Mouse (Mus musculus) liver, embryonic 14.5 days (tissue): ENCODE measurements around the gene Dtx3. TPM values are rescaled to one million over a fixed set of nuclear protein-coding genes. Genes with fewer than 3 reads are reported as not detected.

Experiments used
- ATAC-seq: fragments of 200-750 bp; cut with Nextera tagmentation; 2 replicates; pipeline ENCODE4 v1.8.0; 2017; ENCODE audit warnings: moderate number of reproducible peaks, mild to moderate bottlenecking, moderate library complexity; ENCODE audit not compliant: insufficient read depth
- DNase-seq, 3 experiments: peaks; one replicate each; pipeline ENCODE4 v3.0.0-alpha.2; 2012 to 2013; ENCODE audit warnings: low read depth in 3 of 3, low spot score in 3 of 3
- H3K27ac ChIP-seq: fragments of 300-500 bp; sonication (generic); 2 replicates; pipeline ENCODE4 v1.5.1; 2014; ENCODE audit warnings: moderate library complexity, mild to moderate bottlenecking, control low read depth, inconsistent platforms
- H3K27me3 ChIP-seq: fragments of 300-500 bp; sonication (generic); 2 replicates; pipeline ENCODE4 v1.6.1; 2014; ENCODE audit warnings: mild to moderate bottlenecking, low read length, moderate library complexity; ENCODE audit not compliant: control insufficient read depth, insufficient read depth
- H3K36me3 ChIP-seq: fragments of 300-500 bp; sonication (generic); replicated peaks from 2 replicates; pipeline ENCODE4 v1.6.1; 2014; ENCODE audit warnings: low read depth; ENCODE audit not compliant: control insufficient read depth, insufficient read depth
- H3K4me1 ChIP-seq, 2 experiments: fragments of 200-500 bp in 1 of 2; fragments of 300-500 bp in 1 of 2; sonication (generic) in 1 of 2; replicated peaks; 2 replicates each; pipeline ENCODE4 v1.6.1; 2012 to 2014; ENCODE audit warnings: antibody characterized with exemption in 1 of 2, inconsistent platforms in 1 of 2, low read length in 1 of 2; ENCODE audit not compliant: control insufficient read depth in 2 of 2, insufficient read depth in 2 of 2
- H3K4me2 ChIP-seq: fragments of 300-500 bp; sonication (generic); 2 replicates; pipeline ENCODE4 v1.6.1; 2014; ENCODE audit warnings: low read depth, mild to moderate bottlenecking, control low read depth, moderate library complexity
- H3K4me3 ChIP-seq, 2 experiments: fragments of 200-500 bp in 1 of 2; fragments of 300-500 bp in 1 of 2; sonication (generic) in 1 of 2; 2 replicates each; pipeline ENCODE4 v1.5.1; 2012 to 2014; ENCODE audit warnings: low read depth in 2 of 2, low read length in 2 of 2, mild to moderate bottlenecking in 2 of 2, control low read depth in 1 of 2, inconsistent platforms in 1 of 2, moderate library complexity in 1 of 2; ENCODE audit not compliant: insufficient read depth in 1 of 2
- H3K9ac ChIP-seq: fragments of 300-500 bp; sonication (generic); replicated peaks from 2 replicates; pipeline ENCODE4 v1.6.1; 2014; ENCODE audit warnings: mild to moderate bottlenecking, control low read depth, moderate library complexity
- H3K9me3 ChIP-seq: fragments of 300-500 bp; sonication (generic); 2 replicates; pipeline ENCODE4 v1.6.1; 2016; ENCODE audit warnings: low read length, mixed read lengths; ENCODE audit not compliant: control insufficient read depth
- CTCF ChIP-seq: IDR thresholded peaks from 2 replicates; pipeline ENCODE4 v1.5.1; 2016; ENCODE audit warnings: antibody characterized with exemption, low read depth, control low read depth
- EP300 ChIP-seq: IDR thresholded peaks from 2 replicates; pipeline ENCODE4 v1.6.1; 2016; ENCODE audit warnings: antibody characterized with exemption, low read depth
- WGBS: fragments of 180-500 bp; shearing (Covaris S2); extraction: QIAGEN DNeasy Blood & Tissue Kit; methylation state at CpG from one replicate; pipeline ENCODE4 v1.1.7; 2014; ENCODE audit not compliant: insufficient replicate concordance; 5-methylcytosine and 5-hydroxymethylcytosine counted together
- polyA plus RNA-seq, 2 experiments: library from polyadenylated mRNA; depleted of rRNA in 1 of 2; stranded (reverse) in 1 of 2; unstranded in 1 of 2; fragments of >200 nt; fragmentation: Nextera tagmentation in 1 of 2; extraction: Ambion mirVana in 1 of 2; gene quantifications; 2 replicates each; pipeline versions ENCODE4 v1.2.1 to v1.2.3; 2012 to 2014

The Dtx3 gene
- polyA plus RNA-seq, 2 experiments, result 11.2 to 35.9 TPM

- no peak overlapping the region for H3K4me2 ChIP-seq
- H3K36me3 ChIP-seq, result no peaks in the 10 kb centered on the region
- TF ChIP-seq EP300 (no peak), CTCF (no peak)
- no peak for DNase-seq
- H3K27me3 ChIP-seq, result no peaks in the 10 kb centered on the region; the same call in 1 of the 2 replicates
- no peak for ATAC-seq
- 54% methylated on average over 6 of the region's 6 CpGs for WGBS
- H3K9me3 ChIP-seq, result no peaks in the 10 kb centered on the region
- H3K4me1 ChIP-seq, result no peaks in the 10 kb centered on the region; a peak in 1 of 4 replicates
- no peak overlapping the region for H3K4me3 ChIP-seq
- no peak overlapping the region for H3K9ac ChIP-seq
- H3K27ac ChIP-seq, result no peak overlapping the region
These were observed 29.7 kb upstream of the Dtx3 start for GRCm38 (mm10) chr10:127225213-127225612.

- no peak overlapping the region for H3K4me2 ChIP-seq
- no peak overlapping the region for H3K9ac ChIP-seq
- no peak for ATAC-seq
- H3K9me3 ChIP-seq, result no peaks in the 10 kb centered on the region
- 69% methylated on average over 2 of the region's 2 CpGs for WGBS
- no peaks in the 10 kb centered on the region for H3K36me3 ChIP-seq
- no peak overlapping the region for H3K27ac ChIP-seq
- H3K4me1 ChIP-seq, result peaks cover 6 to 9% of the 10 kb centered on the region in 2 experiments
- no peak overlapping the region for H3K4me3 ChIP-seq
- DNase-seq, result no peak
- TF ChIP-seq CTCF (no peak), EP300 (no peak)
- H3K27me3 ChIP-seq, result no peaks in the 10 kb centered on the region
These were observed 22.8 kb upstream of the Dtx3 start for GRCm38 (mm10) chr10:127218339-127218738.

- H3K27me3 ChIP-seq, result no peaks in the 10 kb centered on the region
- peaks cover 6 to 9% of the 10 kb centered on the region in 2 experiments for H3K4me1 ChIP-seq
- ATAC-seq (no peak; the same call in 1 of the 2 replicates), DNase-seq (no peak)
- H3K9ac ChIP-seq, result no peak overlapping the region
- H3K27ac ChIP-seq, result no peak overlapping the region
- H3K4me2 ChIP-seq, result no peak overlapping the region
- H3K36me3 ChIP-seq, result no peaks in the 10 kb centered on the region
- TF ChIP-seq CTCF, result no peak
- no peak for TF ChIP-seq EP300
- no peaks in the 10 kb centered on the region for H3K9me3 ChIP-seq
- H3K4me3 ChIP-seq, result no peak overlapping the region
These were observed 21.6 kb upstream of the Dtx3 start for GRCm38 (mm10) chr10:127217177-127217576.

- DNase-seq (no peak), ATAC-seq (no peak)
- Histone ChIP-seq H3K36me3 (no peaks in the 10 kb centered on the region), H3K4me1 (peaks cover 6 to 11% of the 10 kb centered on the region in 2 experiments), H3K27me3 (no peaks in the 10 kb centered on the region), H3K9ac (no peak overlapping the region), H3K4me2 (no peak overlapping the region), H3K4me3 (no peak overlapping the region), H3K9me3 (no peaks in the 10 kb centered on the region), H3K27ac (no peak overlapping the region)
- no peak for TF ChIP-seq EP300
- no peak for TF ChIP-seq CTCF
- 84% methylated on average over 11 of the region's 11 CpGs for WGBS
These were observed 20.9 kb upstream of the Dtx3 start for GRCm38 (mm10) chr10:127216456-127216855.

GRCm38 (mm10) chr10:127214422-127214803 is 18.9 kb upstream of the Dtx3 start:
- TF ChIP-seq EP300, result no peak
- TF ChIP-seq CTCF, result no peak
- no peak overlapping the region for H3K4me3 ChIP-seq
- peaks cover 2% of the 10 kb centered on the region for H3K36me3 ChIP-seq
- no peaks in the 10 kb centered on the region for H3K9me3 ChIP-seq
- H3K4me2 ChIP-seq, result no peak overlapping the region
- ATAC-seq (no peak), DNase-seq (no peak)
- H3K4me1 ChIP-seq, result peaks cover 13 to 24% of the 10 kb centered on the region in 2 experiments
- H3K9ac ChIP-seq, result no peak overlapping the region
- H3K27ac ChIP-seq, result no peak overlapping the region
- H3K27me3 ChIP-seq, result no peaks in the 10 kb centered on the region
- 34% methylated on average over 1 of the region's 1 CpGs for WGBS
